9 mouse cellular contexts compared by ENCODE assay signal in the genomic region with DNA sequence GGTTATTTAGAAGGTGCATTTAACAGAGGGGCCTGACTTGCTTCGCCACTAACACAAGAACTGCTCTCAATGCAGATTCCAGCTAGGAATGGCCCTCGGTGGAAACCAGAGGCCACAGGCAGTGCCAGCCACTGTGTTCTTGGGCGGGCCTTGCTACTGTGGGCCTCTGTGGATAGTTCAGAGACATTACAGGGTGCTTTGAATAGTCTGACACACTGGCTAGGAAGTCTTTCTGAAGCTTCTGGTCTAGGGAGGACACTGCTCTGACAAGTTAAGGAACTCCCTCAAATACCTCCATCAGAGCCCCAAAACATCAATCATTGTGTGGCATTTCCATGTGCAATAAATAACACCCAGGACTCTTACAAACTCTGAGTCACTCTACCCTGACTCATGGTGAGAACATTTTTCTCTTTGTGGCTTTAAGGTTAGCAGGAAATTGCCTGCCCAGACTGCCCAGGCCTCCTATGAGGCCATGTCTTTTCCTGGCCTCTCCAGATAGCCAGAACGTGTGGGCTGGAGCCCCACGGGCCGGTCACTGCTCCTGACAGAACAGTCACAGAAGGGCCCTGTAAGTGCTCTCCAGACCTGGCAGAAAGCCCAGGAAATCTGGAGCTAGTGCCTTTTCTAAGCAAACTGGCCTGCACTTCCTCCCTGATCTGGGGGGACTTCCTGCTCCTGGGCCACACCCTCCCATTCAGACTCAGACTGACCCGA. TPM values are rescaled to one million over a fixed set of nuclear protein-coding genes. Genes with fewer than 3 reads are reported as not detected.
A peak's percentile ranks its signal among the peaks of the same experiment; 100 is the strongest.
DNase-seq lines count a peak whose midpoint lies in the region; ATAC-seq lines count a peak whose summit lies in the region.
"Had no signal": no experiment of that assay in that cellular context is flagged by ENCODE, and none has a peak within 500 bp of the region (broad histone marks: within the 10 kb centered on the region; RNA-seq: fewer than 3 reads in every experiment).

No protein-coding gene starts in this region.

- no peaks in the 10 kb centered on the region for H3K27me3 ChIP-seq in forebrain, embryonic 15.5 days
- H3K27me3 ChIP-seq in forebrain, embryonic 12.5 days: no peaks in the 10 kb centered on the region

- no peaks in the 10 kb centered on the region for H3K4me1 ChIP-seq in forebrain, embryonic 15.5 days
- H3K4me1 ChIP-seq in forebrain, embryonic 12.5 days: no peaks in the 10 kb centered on the region

- DNase-seq in cerebellum, postnatal 25 days: peak; percentile 83 to 92
- DNase-seq in heart, adult 11 months: peak; percentile 99
- DNase-seq in kidney, adult 18-20 months: peak; percentile 70
- peak; percentile 55 to 57 for DNase-seq in left cerebral cortex, postnatal 25 days (ENCODE audit: low spot score in 2 of 2)
- peak; percentile 46 for DNase-seq in urinary bladder, postnatal 25 days (ENCODE audit: low spot score)

- 0 out of 2 replicates have a peak overlapping the region, but pooled peaks have one; percentile 27 for H3K27ac ChIP-seq in forebrain, embryonic 15.5 days (replicated peaks)
- H3K27ac ChIP-seq in forebrain, embryonic 12.5 days: no peak overlapping the region
- peak overlapping the region; percentile 74 for H3K27ac ChIP-seq in macrophage

- no peaks in the 10 kb centered on the region for H3K36me3 ChIP-seq in forebrain, embryonic 15.5 days
- H3K36me3 ChIP-seq in forebrain, embryonic 12.5 days (replicated peaks): no peaks in the 10 kb centered on the region
- H3K36me3 ChIP-seq in macrophage (ENCODE audit: inconsistent target): no peaks in the 10 kb centered on the region

- intact Hi-C loops in left cerebral cortex, postnatal 25 days (cut with DNase I): no loop called here

- H3K4me3 ChIP-seq in forebrain, embryonic 15.5 days: no peak overlapping the region
- H3K4me3 ChIP-seq in forebrain, embryonic 12.5 days (replicated peaks): no peak overlapping the region
- H3K4me3 ChIP-seq in macrophage (ENCODE audit: inconsistent target): no peak overlapping the region

- ATAC-seq in forebrain, embryonic 15.5 days (replicated peaks): no peak
- no peak for ATAC-seq in forebrain, embryonic 12.5 days (ENCODE audit: low FRiP score)

- WGBS in forebrain, embryonic 15.5 days: 50% methylated on average over 7 of the region's 7 CpGs
- 71% methylated on average over 7 of the region's 7 CpGs for WGBS in forebrain, embryonic 12.5 days
- 32% methylated on average over 7 of the region's 7 CpGs for WGBS in macrophage (ENCODE audit: missing documents)

- no peaks in the 10 kb centered on the region for H3K79me2 ChIP-seq in macrophage (ENCODE audit: inconsistent target)

- H3K9ac ChIP-seq in forebrain, embryonic 15.5 days (replicated peaks): no peak overlapping the region
- H3K9ac ChIP-seq in forebrain, embryonic 12.5 days: no peak overlapping the region

- no peaks in the 10 kb centered on the region for H3K9me3 ChIP-seq in forebrain, embryonic 15.5 days
- no peaks in the 10 kb centered on the region for H3K9me3 ChIP-seq in forebrain, embryonic 12.5 days

- H3K4me2 ChIP-seq in forebrain, embryonic 15.5 days (replicated peaks): no peak overlapping the region
- H3K4me2 ChIP-seq in forebrain, embryonic 12.5 days: no peak overlapping the region

RNA-seq across cellular contexts. Expression of a gene that starts 7.4 kb away (rescaled TPM):
- polyA plus RNA-seq in forebrain, embryonic 15.5 days (2015; fragmentation: Nextera tagmentation; extraction: Ambion mirVana): 0.68 and 0.70 TPM in 2 replicates
- polyA plus RNA-seq in forebrain, embryonic 12.5 days (2016; fragmentation: Nextera tagmentation; extraction: Ambion mirVana): 0.66 and 0.67 TPM in 2 replicates
- 1 to 10 TPM in 1 of 2 experiments, under 1 TPM in 1; 0.99 to 1.1 TPM for total RNA-seq in left cerebral cortex, postnatal 25 days (2021)
- total RNA-seq in macrophage (2018; cell fraction: chromatin; rRNA removed): not detected
- total RNA-seq in macrophage (2018; cell fraction: cytosol; rRNA removed): not detected
- not detected for total RNA-seq in macrophage (2018; cell fraction: nucleus; rRNA removed)
- not detected in 3 replicates for polyA plus RNA-seq in macrophage (2018)
- total RNA-seq: CH12.LX had no signal

Comparison
In these comparisons a context has a peak if more than half of its experiments do, and no peak if none do; other contexts are left out.
1. DNase-seq: peak in every context shown above with its lines; median percentile 99 in heart, adult 11 months; 88 in cerebellum, postnatal 25 days; 70 in kidney, adult 18-20 months; 56 in left cerebral cortex, postnatal 25 days; 46 in urinary bladder, postnatal 25 days.